Mouse (Mus musculus): Measurements from ENCODE around the gene Psmb3. TPM values are rescaled to one million over a fixed set of nuclear protein-coding genes. Genes with fewer than 3 reads are reported as not detected.

Psmb3 gene
- polyA plus RNA-seq, 1 experiment from 2014 or later: 247 TPM

DNA sequence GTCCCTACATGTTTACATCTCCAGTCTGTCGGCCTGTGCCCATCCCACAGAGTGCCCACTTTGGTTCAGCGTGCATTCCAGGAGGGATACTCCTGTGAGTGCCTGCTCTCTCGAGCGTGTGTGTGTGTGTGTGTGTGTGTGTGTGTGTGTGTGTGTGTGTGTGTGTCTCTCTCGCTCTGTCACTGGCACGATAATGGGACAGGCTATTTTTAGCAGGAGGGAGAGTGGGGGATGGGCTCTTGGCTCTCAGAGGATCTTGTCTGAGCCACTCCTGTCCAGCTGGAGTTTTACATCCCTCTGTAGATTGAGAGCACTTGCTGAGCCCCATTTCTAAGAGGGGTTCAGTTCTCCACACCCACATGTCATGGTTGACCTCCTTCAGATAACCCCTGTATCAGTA, 33.4 kb upstream of the Psmb3 start:
- ATAC-seq (ENCODE audit: insufficient read depth): no peak
- Histone ChIP-seq H3K9ac (no peak overlapping the region), H3K4me1 (replicated peaks) (peaks cover 8% of the 10 kb centered on the region; the same call in 1 of the 2 replicates), H3K9me3 (replicated peaks) (no peaks in the 10 kb centered on the region), H3K27ac (replicated peaks) (no peak overlapping the region), H3K36me3 (replicated peaks) (0 out of 2 replicates have a peak, but pooled peaks cover 2% of the 10 kb centered on the region), H3K27me3 (peaks cover 27% of the 10 kb centered on the region), H3K4me2 (no peak overlapping the region), H3K4me3 (replicated peaks) (no peak overlapping the region)
- 22% methylated on average over 6 of the region's 6 CpGs for WGBS (ENCODE audit: insufficient replicate concordance)

DNA sequence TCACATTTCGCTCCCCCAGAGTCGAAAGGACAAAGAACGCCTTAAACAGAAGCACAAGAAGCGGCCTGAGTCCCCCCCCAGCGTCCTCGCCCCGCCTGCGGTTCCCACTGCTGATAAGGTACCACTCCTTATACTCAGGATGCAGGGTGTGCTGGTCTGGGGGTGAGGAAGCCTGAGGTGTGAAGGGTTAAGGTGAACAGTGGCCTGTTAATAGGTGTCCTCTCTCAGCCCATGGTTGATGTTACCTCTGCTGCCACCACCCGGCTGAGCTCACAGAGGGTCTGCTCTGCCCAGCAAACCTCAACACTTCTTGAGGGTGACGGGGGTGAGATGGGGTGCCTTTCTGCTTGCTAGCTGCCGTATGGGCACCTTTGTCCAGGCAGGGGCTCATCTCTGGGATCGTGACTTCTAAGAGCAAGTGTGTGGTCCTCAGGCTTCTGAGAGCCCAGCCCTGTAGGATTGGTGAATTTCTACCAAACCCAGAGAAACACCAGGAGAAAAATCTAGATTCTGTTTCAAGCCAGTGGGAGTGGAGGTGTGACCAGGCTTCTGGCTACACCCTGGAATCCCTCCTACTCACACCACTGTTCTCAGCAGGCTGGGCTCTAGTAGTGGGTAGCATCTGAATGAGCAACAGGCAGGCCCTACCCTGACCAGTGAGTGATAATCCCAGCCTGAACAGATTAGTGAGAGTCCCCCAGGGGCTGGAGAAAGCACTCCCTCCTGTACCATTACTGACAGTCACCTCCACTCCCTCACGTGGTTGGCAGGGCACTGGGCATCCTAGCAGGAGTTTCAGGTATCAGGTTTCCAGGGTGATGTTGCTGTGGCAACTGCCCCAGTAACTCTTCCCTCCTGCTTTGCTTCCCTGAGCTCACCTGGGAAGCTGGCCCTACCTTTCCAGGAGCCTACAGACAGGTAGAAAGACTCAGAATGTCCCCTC, 32.7 kb upstream of the Psmb3 start:
- Histone ChIP-seq H3K36me3 (replicated peaks) (0 out of 2 replicates have a peak, but pooled peaks cover 6% of the 10 kb centered on the region), H3K27ac (replicated peaks) (no peak overlapping the region), H3K9me3 (replicated peaks) (no peaks in the 10 kb centered on the region), H3K4me3 (replicated peaks) (no peak overlapping the region), H3K4me1 (replicated peaks) (peaks cover 8% of the 10 kb centered on the region; the same call in 1 of the 2 replicates), H3K4me2 (no peak overlapping the region), H3K9ac (no peak overlapping the region), H3K27me3 (peaks cover 20% of the 10 kb centered on the region)
- 35% methylated on average over 13 of the region's 13 CpGs for WGBS (ENCODE audit: insufficient replicate concordance)
- no peak for ATAC-seq (ENCODE audit: insufficient read depth)

DNA sequence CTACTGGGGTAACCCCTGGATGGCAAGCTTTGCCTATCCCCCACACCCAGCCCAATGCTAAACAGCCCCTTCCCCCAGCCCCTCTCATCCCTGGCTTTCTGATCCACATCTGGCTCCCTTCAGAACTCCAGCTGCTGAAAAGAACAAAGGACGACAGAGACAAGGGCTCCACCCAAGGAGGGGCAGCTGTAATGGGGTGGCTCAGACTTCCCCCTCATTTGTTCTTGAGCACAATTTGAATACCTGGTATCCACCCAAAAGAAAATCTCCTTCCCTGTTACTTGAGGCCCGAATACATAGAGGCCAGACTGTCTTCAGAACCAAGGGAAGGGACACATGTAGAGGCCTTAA, 32.0 kb upstream of the Psmb3 start:
- Histone ChIP-seq H3K36me3 (replicated peaks) (0 out of 2 replicates have a peak, but pooled peaks cover 6% of the 10 kb centered on the region), H3K4me3 (replicated peaks) (no peak overlapping the region), H3K4me1 (replicated peaks) (peaks cover 8% of the 10 kb centered on the region; the same call in 1 of the 2 replicates), H3K9me3 (replicated peaks) (no peaks in the 10 kb centered on the region), H3K27ac (replicated peaks) (no peak overlapping the region), H3K4me2 (no peak overlapping the region), H3K27me3 (peaks cover 15% of the 10 kb centered on the region), H3K9ac (no peak overlapping the region)
- WGBS (ENCODE audit: insufficient replicate concordance): 42% methylated on average over 2 of the region's 2 CpGs
- no peak for ATAC-seq (ENCODE audit: insufficient read depth)

DNA sequence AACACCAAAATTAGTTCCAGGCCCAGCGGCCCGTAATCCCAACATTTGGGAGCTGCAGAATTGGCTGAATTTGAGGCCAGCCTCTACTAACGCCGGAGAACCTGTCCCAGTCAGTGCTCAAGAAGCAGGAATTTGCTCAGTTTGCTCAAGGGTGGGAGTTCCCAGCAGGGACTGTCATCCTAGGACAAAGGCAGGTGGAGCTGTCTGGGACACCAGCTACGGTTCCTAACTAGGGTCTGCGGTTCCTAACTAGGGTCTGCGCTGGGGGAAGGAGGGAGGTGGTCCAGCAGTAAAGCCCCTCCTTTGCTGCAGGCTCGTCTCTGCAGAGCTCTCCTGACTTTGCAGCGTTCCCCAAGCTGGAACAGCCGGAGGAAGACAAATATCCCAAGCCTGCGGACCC, 30.1 kb upstream of the Psmb3 start:
- no peak overlapping the region for H3K9ac ChIP-seq
- ATAC-seq (ENCODE audit: insufficient read depth): no peak

DNA sequence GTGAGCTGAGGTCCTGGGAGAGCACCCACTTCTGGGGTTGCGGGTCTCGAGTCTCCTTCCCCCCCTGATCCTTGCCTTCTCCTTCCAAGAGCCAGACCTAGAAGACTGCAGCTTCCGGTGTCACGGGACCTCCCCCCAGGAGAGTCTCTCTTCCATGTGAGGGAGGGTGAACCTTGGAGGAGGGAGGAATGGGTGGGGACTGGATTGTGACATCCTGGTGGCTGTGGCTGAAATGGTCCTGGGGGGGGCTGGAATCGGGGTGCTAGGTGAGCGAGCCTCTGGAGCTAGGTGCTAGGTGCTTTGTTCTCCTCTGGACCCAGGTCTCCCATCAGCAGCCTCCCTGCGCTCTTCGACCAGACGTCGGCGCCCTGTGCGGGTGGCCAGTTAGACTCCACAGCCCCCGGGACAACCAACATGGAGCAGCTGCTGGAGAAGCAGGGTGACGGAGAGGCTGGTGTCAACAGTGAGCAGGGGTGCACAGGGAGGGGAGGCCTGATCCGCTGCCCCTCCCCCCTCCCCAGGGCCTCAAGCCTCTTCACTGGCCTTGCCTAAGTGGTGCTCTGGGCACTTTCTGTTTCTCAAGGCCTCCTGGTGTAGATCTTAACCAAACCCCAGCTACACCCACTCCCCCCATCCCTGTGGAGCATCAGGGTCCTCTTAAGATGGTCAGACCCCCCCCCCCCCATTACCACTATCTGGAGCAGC, 27.0 kb upstream of the Psmb3 start:
- Histone ChIP-seq H3K4me1 (replicated peaks) (no peaks in the 10 kb centered on the region), H3K9ac (no peak overlapping the region), H3K27me3 (no peaks in the 10 kb centered on the region), H3K36me3 (replicated peaks) (peaks cover 9% of the 10 kb centered on the region; the same call in 1 of the 2 replicates), H3K9me3 (replicated peaks) (no peaks in the 10 kb centered on the region), H3K4me2 (no peak overlapping the region), H3K27ac (replicated peaks) (no peak overlapping the region), H3K4me3 (replicated peaks) (no peak overlapping the region)
- WGBS (ENCODE audit: insufficient replicate concordance): 74% methylated on average over 15 of the region's 15 CpGs
- no peak for ATAC-seq (ENCODE audit: insufficient read depth)

More for the DNA sequence above, 30.1 kb upstream of the Psmb3 start:
- 0 out of 2 replicates have a peak, but pooled peaks cover 6% of the 10 kb centered on the region for H3K36me3 ChIP-seq (replicated peaks)
- 83% methylated on average over 11 of the region's 11 CpGs for WGBS (ENCODE audit: insufficient replicate concordance)
- H3K9me3 ChIP-seq (replicated peaks): no peaks in the 10 kb centered on the region
- H3K4me3 ChIP-seq (replicated peaks): no peak overlapping the region
- peaks cover 5% of the 10 kb centered on the region; the same call in 1 of the 2 replicates for H3K27me3 ChIP-seq
- H3K4me2 ChIP-seq: no peak overlapping the region
- no peak overlapping the region for H3K27ac ChIP-seq (replicated peaks)
- H3K4me1 ChIP-seq (replicated peaks): peaks cover 8% of the 10 kb centered on the region; the same call in 1 of the 2 replicates

DNA sequence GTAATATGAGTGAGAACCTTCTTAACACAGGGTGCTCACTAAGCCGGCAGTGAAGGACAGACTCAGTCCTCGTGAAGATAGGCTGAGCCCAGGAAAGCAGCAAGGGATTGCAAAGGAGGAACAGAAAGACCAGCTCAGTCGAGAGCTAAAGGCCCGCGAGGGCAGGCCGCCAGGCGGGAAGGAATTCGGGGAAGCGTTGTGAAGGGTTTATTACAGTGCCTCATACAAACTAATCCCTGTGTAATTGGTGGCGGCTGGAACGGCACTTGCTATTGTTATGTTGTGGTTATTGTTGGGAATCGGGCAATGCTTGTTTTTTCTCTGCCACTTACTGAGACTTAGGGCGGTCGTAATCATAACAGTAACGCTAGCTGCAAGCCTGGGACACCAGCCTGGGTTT, 25.8 kb upstream of the Psmb3 start:
- no peak for ATAC-seq (ENCODE audit: insufficient read depth)
- no peak overlapping the region for H3K9ac ChIP-seq
- H3K4me1 ChIP-seq (replicated peaks): no peaks in the 10 kb centered on the region

GRCm38 (mm10) chr11:97677842-97678241, 25.4 kb upstream of the Psmb3 start:
- H3K4me1 ChIP-seq (replicated peaks): no peaks in the 10 kb centered on the region
- no peak for ATAC-seq (ENCODE audit: insufficient read depth)
- H3K4me3 ChIP-seq (replicated peaks): no peak overlapping the region
- peaks cover 9% of the 10 kb centered on the region; the same call in 1 of the 2 replicates for H3K36me3 ChIP-seq (replicated peaks)
- H3K9me3 ChIP-seq (replicated peaks): no peaks in the 10 kb centered on the region
- no peak overlapping the region for H3K4me2 ChIP-seq
- no peak overlapping the region for H3K9ac ChIP-seq
- no peak overlapping the region for H3K27ac ChIP-seq (replicated peaks)
- no peaks in the 10 kb centered on the region for H3K27me3 ChIP-seq
- 69% methylated on average over 8 of the region's 8 CpGs for WGBS (ENCODE audit: insufficient replicate concordance)

More for the DNA sequence above, 25.8 kb upstream of the Psmb3 start:
- Histone ChIP-seq H3K9me3 (replicated peaks) (no peaks in the 10 kb centered on the region), H3K4me2 (no peak overlapping the region), H3K36me3 (replicated peaks) (peaks cover 9% of the 10 kb centered on the region; the same call in 1 of the 2 replicates), H3K27ac (replicated peaks) (no peak overlapping the region), H3K27me3 (no peaks in the 10 kb centered on the region), H3K4me3 (replicated peaks) (no peak overlapping the region)
- WGBS (ENCODE audit: insufficient replicate concordance): 76% methylated on average over 15 of the region's 15 CpGs

- no peak overlapping the region for H3K27ac ChIP-seq (replicated peaks)
- no peaks in the 10 kb centered on the region for H3K4me1 ChIP-seq (replicated peaks)
- H3K4me2 ChIP-seq: no peak overlapping the region
- H3K36me3 ChIP-seq (replicated peaks): peaks cover 9% of the 10 kb centered on the region; the same call in 1 of the 2 replicates
- no peaks in the 10 kb centered on the region for H3K27me3 ChIP-seq
- ATAC-seq (ENCODE audit: insufficient read depth): no peak
- H3K9ac ChIP-seq: no peak overlapping the region
- 74% methylated on average over 15 of the region's 15 CpGs for WGBS (ENCODE audit: insufficient replicate concordance)
- no peak overlapping the region for H3K4me3 ChIP-seq (replicated peaks)
- H3K9me3 ChIP-seq (replicated peaks): no peaks in the 10 kb centered on the region
Measured at GRCm38 (mm10) chr11:97678301-97678700, 24.9 kb upstream of the Psmb3 start.

GRCm38 (mm10) chr11:97680430-97680829, 22.8 kb upstream of the Psmb3 start:
- Histone ChIP-seq H3K4me2 (no peak overlapping the region), H3K4me3 (replicated peaks) (no peak overlapping the region), H3K27ac (replicated peaks) (no peak overlapping the region), H3K36me3 (replicated peaks) (peaks cover 3% of the 10 kb centered on the region; the same call in 1 of the 2 replicates), H3K4me1 (replicated peaks) (peaks cover 11% of the 10 kb centered on the region), H3K27me3 (peaks cover 14% of the 10 kb centered on the region), H3K9me3 (replicated peaks) (no peaks in the 10 kb centered on the region), H3K9ac (no peak overlapping the region)
- no peak for ATAC-seq (ENCODE audit: insufficient read depth)
- 73% methylated on average over 12 of the region's 12 CpGs for WGBS (ENCODE audit: insufficient replicate concordance)

GRCm38 (mm10) chr11:97682504-97683055, 20.6 kb upstream of the Psmb3 start:
- WGBS (ENCODE audit: insufficient replicate concordance): 64% methylated on average over 6 of the region's 6 CpGs
- peaks cover 31% of the 10 kb centered on the region for H3K27me3 ChIP-seq
- H3K27ac ChIP-seq (replicated peaks): no peak overlapping the region
- no peak overlapping the region for H3K4me2 ChIP-seq
- no peaks in the 10 kb centered on the region for H3K9me3 ChIP-seq (replicated peaks)
- H3K4me3 ChIP-seq (replicated peaks): no peak overlapping the region
- peaks cover 3% of the 10 kb centered on the region; the same call in 1 of the 2 replicates for H3K36me3 ChIP-seq (replicated peaks)
- no peak overlapping the region for H3K9ac ChIP-seq
- no peak for ATAC-seq (ENCODE audit: insufficient read depth)
- peaks cover 22% of the 10 kb centered on the region for H3K4me1 ChIP-seq (replicated peaks)
